Mouse (Mus musculus): ENCODE data around the gene Mindy4.

Gene Mindy4

GRCm38 (mm10) chr6:55324785-55325184, 121.6 kb downstream of the Mindy4 start:
- TF ChIP-seq CTCF (conservative IDR thresholded peaks at IDR 0.05; ENCODE audit: low read length) (no peak), NANOG (IDR thresholded peaks at IDR 0.05; ENCODE audit: borderline replicate concordance, low read length) (no peak), POU5F1 (IDR thresholded peaks at IDR 0.05; ENCODE audit: borderline replicate concordance, low read length) (no peak)
- Histone ChIP-seq H3K27me3 (ENCODE audit: insufficient read depth, low read length) (peaks cover 15% of the 10 kb centered on the region), H3K9me3 (ENCODE audit: low read length) (no peaks in the 10 kb centered on the region), H3K36me3 (ENCODE audit: insufficient read depth, low read length) (no peaks in the 10 kb centered on the region), H3K4me1 (replicated peaks; ENCODE audit: low read depth, low read length) (no peaks in the 10 kb centered on the region), H3K4me3 (replicated peaks; ENCODE audit: low read length) (no peak overlapping the region)

GRCm38 (mm10) chr6:55326299-55326698, 123.1 kb downstream of the Mindy4 start:
- H3K9me3 ChIP-seq (ENCODE audit: low read length): no peaks in the 10 kb centered on the region
- H3K4me1 ChIP-seq (replicated peaks; ENCODE audit: low read depth, low read length): no peaks in the 10 kb centered on the region
- TF ChIP-seq POU5F1 (IDR thresholded peaks at IDR 0.05; ENCODE audit: borderline replicate concordance, low read length): no peak
- no peak for TF ChIP-seq CTCF (conservative IDR thresholded peaks at IDR 0.05; ENCODE audit: low read length)
- H3K27me3 ChIP-seq (ENCODE audit: insufficient read depth, low read length): peaks cover 15% of the 10 kb centered on the region
- no peak overlapping the region for H3K4me3 ChIP-seq (replicated peaks; ENCODE audit: low read length)
- H3K36me3 ChIP-seq (ENCODE audit: insufficient read depth, low read length): no peaks in the 10 kb centered on the region

GRCm38 (mm10) chr6:55327326-55327725, 124.1 kb downstream of the Mindy4 start:
- H3K4me1 ChIP-seq (replicated peaks; ENCODE audit: low read depth, low read length): no peaks in the 10 kb centered on the region
- H3K36me3 ChIP-seq (ENCODE audit: insufficient read depth, low read length): no peaks in the 10 kb centered on the region
- H3K27me3 ChIP-seq (ENCODE audit: insufficient read depth, low read length): peaks cover 15% of the 10 kb centered on the region
- no peak overlapping the region for H3K4me3 ChIP-seq (replicated peaks; ENCODE audit: low read length)
- H3K9me3 ChIP-seq (ENCODE audit: low read length): no peaks in the 10 kb centered on the region
- TF ChIP-seq CTCF (conservative IDR thresholded peaks at IDR 0.05; ENCODE audit: low read length) (no peak), POU5F1 (IDR thresholded peaks at IDR 0.05; ENCODE audit: borderline replicate concordance, low read length) (no peak), NANOG (IDR thresholded peaks at IDR 0.05; ENCODE audit: borderline replicate concordance, low read length) (no peak)

- no peak overlapping the region for H3K4me3 ChIP-seq (replicated peaks; ENCODE audit: low read length)
Observed at GRCm38 (mm10) chr6:55328179-55328578, 125.0 kb downstream of the Mindy4 start.

GRCm38 (mm10) chr6:55331315-55331714, 128.1 kb downstream of the Mindy4 start:
- peaks cover 13% of the 10 kb centered on the region for H3K27me3 ChIP-seq (ENCODE audit: insufficient read depth, low read length)
- H3K4me1 ChIP-seq (replicated peaks; ENCODE audit: low read depth, low read length): peaks cover 6% of the 10 kb centered on the region
- no peak overlapping the region for H3K4me3 ChIP-seq (replicated peaks; ENCODE audit: low read length)
- TF ChIP-seq NANOG (IDR thresholded peaks at IDR 0.05; ENCODE audit: borderline replicate concordance, low read length): no peak
- no peak for TF ChIP-seq CTCF (conservative IDR thresholded peaks at IDR 0.05; ENCODE audit: low read length)
- TF ChIP-seq POU5F1 (IDR thresholded peaks at IDR 0.05; ENCODE audit: borderline replicate concordance, low read length): no peak
- H3K36me3 ChIP-seq (ENCODE audit: insufficient read depth, low read length): no peaks in the 10 kb centered on the region
- no peaks in the 10 kb centered on the region for H3K9me3 ChIP-seq (ENCODE audit: low read length)

More at GRCm38 (mm10) chr6:55328179-55328578, 125.0 kb downstream of the Mindy4 start:
- no peaks in the 10 kb centered on the region for H3K4me1 ChIP-seq (replicated peaks; ENCODE audit: low read depth, low read length)
- no peaks in the 10 kb centered on the region for H3K9me3 ChIP-seq (ENCODE audit: low read length)
- no peaks in the 10 kb centered on the region for H3K36me3 ChIP-seq (ENCODE audit: insufficient read depth, low read length)
- H3K27me3 ChIP-seq (ENCODE audit: insufficient read depth, low read length): peaks cover 15% of the 10 kb centered on the region
- TF ChIP-seq POU5F1 (IDR thresholded peaks at IDR 0.05; ENCODE audit: borderline replicate concordance, low read length) (no peak), CTCF (conservative IDR thresholded peaks at IDR 0.05; ENCODE audit: low read length) (no peak)

GRCm38 (mm10) chr6:55332100-55332772, 129.1 kb downstream of the Mindy4 start:
- Histone ChIP-seq H3K4me3 (replicated peaks; ENCODE audit: low read length) (no peak overlapping the region), H3K9me3 (ENCODE audit: low read length) (no peaks in the 10 kb centered on the region), H3K4me1 (replicated peaks; ENCODE audit: low read depth, low read length) (peaks cover 9% of the 10 kb centered on the region), H3K36me3 (ENCODE audit: insufficient read depth, low read length) (no peaks in the 10 kb centered on the region), H3K27me3 (ENCODE audit: insufficient read depth, low read length) (peaks cover 14% of the 10 kb centered on the region)
- TF ChIP-seq CTCF (conservative IDR thresholded peaks at IDR 0.05; ENCODE audit: low read length) (no peak), NANOG (IDR thresholded peaks at IDR 0.05; ENCODE audit: borderline replicate concordance, low read length) (no peak), POU5F1 (IDR thresholded peaks at IDR 0.05; ENCODE audit: borderline replicate concordance, low read length) (no peak)

GRCm38 (mm10) chr6:55332773-55333109, 129.6 kb downstream of the Mindy4 start:
- Histone ChIP-seq H3K4me3 (replicated peaks; ENCODE audit: low read length) (no peak overlapping the region), H3K9me3 (ENCODE audit: low read length) (no peaks in the 10 kb centered on the region), H3K27me3 (ENCODE audit: insufficient read depth, low read length) (peaks cover 17% of the 10 kb centered on the region), H3K36me3 (ENCODE audit: insufficient read depth, low read length) (no peaks in the 10 kb centered on the region), H3K4me1 (replicated peaks; ENCODE audit: low read depth, low read length) (peaks cover 9% of the 10 kb centered on the region)
- no peak for TF ChIP-seq CTCF (conservative IDR thresholded peaks at IDR 0.05; ENCODE audit: low read length)
- TF ChIP-seq POU5F1 (IDR thresholded peaks at IDR 0.05; ENCODE audit: borderline replicate concordance, low read length): no peak
- no peak for TF ChIP-seq NANOG (IDR thresholded peaks at IDR 0.05; ENCODE audit: borderline replicate concordance, low read length)

- Histone ChIP-seq H3K4me3 (replicated peaks; ENCODE audit: low read length) (0 out of 2 replicates have a peak within 1 kb of the TSS, but pooled peaks have one; percentile 23), H3K4me1 (replicated peaks; ENCODE audit: low read depth, low read length) (peaks cover 9% of the 10 kb centered on the region), H3K36me3 (ENCODE audit: insufficient read depth, low read length) (no peaks in the 10 kb centered on the region), H3K9me3 (ENCODE audit: low read length) (no peaks in the 10 kb centered on the region; the same call in 1 of the 2 replicates), H3K27me3 (ENCODE audit: insufficient read depth, low read length) (peaks cover 32% of the 10 kb centered on the region)
- TF ChIP-seq NANOG (IDR thresholded peaks at IDR 0.05; ENCODE audit: borderline replicate concordance, low read length) (no peak), POU5F1 (IDR thresholded peaks at IDR 0.05; ENCODE audit: borderline replicate concordance, low read length) (no peak), CTCF (conservative IDR thresholded peaks at IDR 0.05; ENCODE audit: low read length) (no peak)
Observed at GRCm38 (mm10) chr6:55335989-55336514, 132.9 kb downstream of the Mindy4 start, which contains the start of gene Aqp1. Gene Aqp1 (plus strand): TSS chr6:55336432.
